Mouse (Mus musculus) ovary, adult 2 months (tissue): ENCODE measurements around the gene Tbc1d2. TPM values are rescaled to one million over a fixed set of nuclear protein-coding genes. Genes with fewer than 3 reads are reported as not detected.

Experiments
- polyA plus RNA-seq: library from polyadenylated mRNA; depleted of rRNA; stranded (reverse); fragments of >200 nt; gene quantifications from 2 replicates; pipeline ENCODE4 v1.2.3, GENCODE M21; 2012; rRNA removed

Gene Tbc1d2
- polyA plus RNA-seq: 5.1 and 6.7 TPM in 2 replicates

GRCm38 (mm10) chr4:46650086-46650753 is at the start of gene Tbc1d2:
Tbc1d2 (minus strand) TSS chr4:46650209.

GRCm38 (mm10) chr4:46601844-46602423 is 48.1 kb downstream of the Tbc1d2 start, which contains the start of gene Coro2a:
Coro2a (minus strand) TSS chr4:46602202.

Other genes starting within 250 kb of the Tbc1d2 start
- not detected in 2 replicates for gene Hemgn, start 236.7 kb downstream of the Tbc1d2 start, polyA plus RNA-seq
- 25.1 and 46.8 TPM in 2 replicates for gene Anp32b, start 199.3 kb downstream of the Tbc1d2 start, polyA plus RNA-seq
- gene Nans, start 161.0 kb downstream of the Tbc1d2 start, polyA plus RNA-seq: 31.8 and 32.4 TPM in 2 replicates
- 22.4 and 29.9 TPM in 2 replicates for gene Trim14, start 114.1 kb downstream of the Tbc1d2 start, polyA plus RNA-seq
- 25.2 and 26.8 TPM in 2 replicates for gene Coro2a, start 48.0 kb downstream of the Tbc1d2 start, polyA plus RNA-seq